Mouse (Mus musculus) liver, embryonic 14.5 days (tissue): ENCODE results near the gene Rock2. TPM values are rescaled to one million over a fixed set of nuclear protein-coding genes. Genes with fewer than 3 reads are reported as not detected.

Source experiments
- ATAC-seq: fragments of 200-750 bp; cut with Nextera tagmentation; 2 replicates; pipeline ENCODE4 v1.8.0; 2017; ENCODE audit warnings: moderate number of reproducible peaks, mild to moderate bottlenecking, moderate library complexity; ENCODE audit not compliant: insufficient read depth
- DNase-seq, 3 experiments: peaks; one replicate each; pipeline ENCODE4 v3.0.0-alpha.2; 2012 to 2013; ENCODE audit warnings: low read depth in 3 of 3, low spot score in 3 of 3
- H3K27ac ChIP-seq: fragments of 300-500 bp; sonication (generic); 2 replicates; pipeline ENCODE4 v1.5.1; 2014; ENCODE audit warnings: moderate library complexity, mild to moderate bottlenecking, control low read depth, inconsistent platforms
- H3K27me3 ChIP-seq: fragments of 300-500 bp; sonication (generic); 2 replicates; pipeline ENCODE4 v1.6.1; 2014; ENCODE audit warnings: mild to moderate bottlenecking, low read length, moderate library complexity; ENCODE audit not compliant: control insufficient read depth, insufficient read depth
- H3K36me3 ChIP-seq: fragments of 300-500 bp; sonication (generic); replicated peaks from 2 replicates; pipeline ENCODE4 v1.6.1; 2014; ENCODE audit warnings: low read depth; ENCODE audit not compliant: control insufficient read depth, insufficient read depth
- H3K4me1 ChIP-seq, 2 experiments: fragments of 200-500 bp in 1 of 2; fragments of 300-500 bp in 1 of 2; sonication (generic) in 1 of 2; replicated peaks; 2 replicates each; pipeline ENCODE4 v1.6.1; 2012 to 2014; ENCODE audit warnings: antibody characterized with exemption in 1 of 2, inconsistent platforms in 1 of 2, low read length in 1 of 2; ENCODE audit not compliant: control insufficient read depth in 2 of 2, insufficient read depth in 2 of 2
- H3K4me2 ChIP-seq: fragments of 300-500 bp; sonication (generic); 2 replicates; pipeline ENCODE4 v1.6.1; 2014; ENCODE audit warnings: low read depth, mild to moderate bottlenecking, control low read depth, moderate library complexity
- H3K4me3 ChIP-seq, 2 experiments: fragments of 200-500 bp in 1 of 2; fragments of 300-500 bp in 1 of 2; sonication (generic) in 1 of 2; 2 replicates each; pipeline ENCODE4 v1.5.1; 2012 to 2014; ENCODE audit warnings: low read depth in 2 of 2, low read length in 2 of 2, mild to moderate bottlenecking in 2 of 2, control low read depth in 1 of 2, inconsistent platforms in 1 of 2, moderate library complexity in 1 of 2; ENCODE audit not compliant: insufficient read depth in 1 of 2
- H3K9ac ChIP-seq: fragments of 300-500 bp; sonication (generic); replicated peaks from 2 replicates; pipeline ENCODE4 v1.6.1; 2014; ENCODE audit warnings: mild to moderate bottlenecking, control low read depth, moderate library complexity
- H3K9me3 ChIP-seq: fragments of 300-500 bp; sonication (generic); 2 replicates; pipeline ENCODE4 v1.6.1; 2016; ENCODE audit warnings: low read length, mixed read lengths; ENCODE audit not compliant: control insufficient read depth
- CTCF ChIP-seq: IDR thresholded peaks from 2 replicates; pipeline ENCODE4 v1.5.1; 2016; ENCODE audit warnings: antibody characterized with exemption, low read depth, control low read depth
- EP300 ChIP-seq: IDR thresholded peaks from 2 replicates; pipeline ENCODE4 v1.6.1; 2016; ENCODE audit warnings: antibody characterized with exemption, low read depth
- WGBS: fragments of 180-500 bp; shearing (Covaris S2); extraction: QIAGEN DNeasy Blood & Tissue Kit; methylation state at CpG from one replicate; pipeline ENCODE4 v1.1.7; 2014; ENCODE audit not compliant: insufficient replicate concordance; 5-methylcytosine and 5-hydroxymethylcytosine counted together
- polyA plus RNA-seq, 2 experiments: library from polyadenylated mRNA; depleted of rRNA in 1 of 2; stranded (reverse) in 1 of 2; unstranded in 1 of 2; fragments of >200 nt; fragmentation: Nextera tagmentation in 1 of 2; extraction: Ambion mirVana in 1 of 2; gene quantifications; 2 replicates each; pipeline versions ENCODE4 v1.2.1 to v1.2.3; 2012 to 2014

Gene Rock2
- polyA plus RNA-seq, 2 experiments = 5.1 to 5.7 TPM

GRCm38 (mm10) chr12:16999146-16999545, 104.5 kb downstream of the Rock2 start:
- WGBS = 8% methylated on average over 10 of the region's 10 CpGs
- H3K36me3 ChIP-seq = no peaks in the 10 kb centered on the region
- H3K4me3 ChIP-seq = peak overlapping the region; percentile 60 to 71
- H3K9ac ChIP-seq = peak overlapping the region; percentile 68
- TF ChIP-seq CTCF (no peak), EP300 (no peak)
- H3K4me2 ChIP-seq = peak overlapping the region; percentile 82
- ATAC-seq (no peak), DNase-seq (no peak)
- H3K9me3 ChIP-seq = no peaks in the 10 kb centered on the region
- no peak overlapping the region for H3K27ac ChIP-seq
- H3K27me3 ChIP-seq = peaks cover 4% of the 10 kb centered on the region
- peaks cover 12 to 28% of the 10 kb centered on the region in 2 experiments for H3K4me1 ChIP-seq

DNA sequence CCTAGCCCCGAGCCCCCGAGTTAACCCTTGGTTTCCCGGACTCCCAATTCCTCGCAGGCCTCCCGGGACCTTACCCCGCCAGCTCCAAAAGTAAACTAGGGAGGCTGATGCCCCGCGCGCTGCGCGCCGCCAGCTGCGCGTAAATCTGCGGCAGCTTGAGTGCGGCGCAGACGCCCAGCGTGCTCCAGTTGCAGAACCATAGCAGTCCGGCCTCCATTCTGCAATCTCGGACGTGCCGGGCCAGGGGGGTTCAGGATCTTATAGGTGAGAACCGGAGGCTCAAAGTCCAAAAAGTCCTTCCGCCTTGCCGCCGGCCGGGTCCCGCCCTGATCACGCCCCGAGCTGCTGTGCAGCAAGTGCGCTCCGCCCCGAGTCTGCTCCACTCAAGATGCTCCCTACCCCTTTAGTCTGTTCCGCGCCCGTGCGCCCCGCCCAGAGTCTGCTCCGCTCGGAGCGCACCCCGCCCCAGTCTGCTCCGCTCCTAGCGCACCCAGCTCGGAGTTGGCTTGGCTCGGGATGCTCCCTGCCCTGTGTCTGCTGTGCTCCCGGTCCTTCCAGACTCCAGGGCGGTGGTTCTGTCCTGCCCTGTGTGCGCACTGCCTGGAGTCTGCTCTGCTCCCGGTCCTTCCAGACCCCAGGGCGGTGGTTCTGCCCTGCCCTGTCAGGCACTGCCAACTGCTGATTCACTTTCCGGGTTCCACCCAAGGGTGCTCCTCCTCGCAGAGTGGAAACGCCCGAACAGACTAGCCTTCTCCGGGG, 105.2 kb downstream of the Rock2 start, which contains the start of gene Pqlc3:
Gene Pqlc3, minus strand, starts transcription at position 670 of the 759 bp plus-strand sequence.
- peaks cover 4% of the 10 kb centered on the region for H3K27me3 ChIP-seq
- no peaks in the 10 kb centered on the region for H3K36me3 ChIP-seq
- under 1% methylated on average over 57 of the region's 57 CpGs for WGBS
- DNase-seq = peak; percentile 78 to 80 (median 80)
- no peaks in the 10 kb centered on the region for H3K9me3 ChIP-seq
- H3K4me1 ChIP-seq = peaks cover 12 to 25% of the 10 kb centered on the region in 2 experiments
- H3K4me3 ChIP-seq = peak within 1 kb of the TSS; percentile 60 to 71
- H3K4me2 ChIP-seq = peak within 1 kb of the TSS; percentile 82
- peak within 1 kb of the TSS; percentile 60 for H3K27ac ChIP-seq
- TF ChIP-seq CTCF = 0 out of 2 replicates have a peak, but pooled peaks have one; percentile 1
- TF ChIP-seq EP300 = no peak
- H3K9ac ChIP-seq = peak within 1 kb of the TSS; percentile 68
- peak; percentile 98 for ATAC-seq

- peak overlapping the region; percentile 82 for H3K4me2 ChIP-seq
- ATAC-seq (no peak), DNase-seq (no peak)
- no peak overlapping the region for H3K4me3 ChIP-seq
- H3K9ac ChIP-seq = no peak overlapping the region
- H3K27ac ChIP-seq = no peak overlapping the region
- TF ChIP-seq EP300 = no peak
- TF ChIP-seq CTCF = no peak
- H3K4me1 ChIP-seq = peaks cover 12 to 25% of the 10 kb centered on the region in 2 experiments
- no peaks in the 10 kb centered on the region for H3K9me3 ChIP-seq
- WGBS = 45% methylated on average over 6 of the region's 6 CpGs
- H3K36me3 ChIP-seq = no peaks in the 10 kb centered on the region
- peaks cover 4% of the 10 kb centered on the region for H3K27me3 ChIP-seq
Measured at GRCm38 (mm10) chr12:17000628-17001027, 105.9 kb downstream of the Rock2 start.

- H3K9me3 ChIP-seq = no peaks in the 10 kb centered on the region
- TF ChIP-seq EP300 (no peak), CTCF (no peak)
- DNase-seq (no peak), ATAC-seq (no peak)
- H3K27ac ChIP-seq = no peak overlapping the region
- no peaks in the 10 kb centered on the region for H3K36me3 ChIP-seq
- 47% methylated on average over 4 of the region's 4 CpGs for WGBS
- H3K4me3 ChIP-seq = no peak overlapping the region
- H3K9ac ChIP-seq = no peak overlapping the region
- peaks cover 4% of the 10 kb centered on the region for H3K27me3 ChIP-seq
- H3K4me2 ChIP-seq = peak overlapping the region; percentile 5; the same call in 1 of the 2 replicates
- peaks cover 12 to 25% of the 10 kb centered on the region in 2 experiments for H3K4me1 ChIP-seq
Measured at GRCm38 (mm10) chr12:17001211-17001610, 106.5 kb downstream of the Rock2 start.

DNA sequence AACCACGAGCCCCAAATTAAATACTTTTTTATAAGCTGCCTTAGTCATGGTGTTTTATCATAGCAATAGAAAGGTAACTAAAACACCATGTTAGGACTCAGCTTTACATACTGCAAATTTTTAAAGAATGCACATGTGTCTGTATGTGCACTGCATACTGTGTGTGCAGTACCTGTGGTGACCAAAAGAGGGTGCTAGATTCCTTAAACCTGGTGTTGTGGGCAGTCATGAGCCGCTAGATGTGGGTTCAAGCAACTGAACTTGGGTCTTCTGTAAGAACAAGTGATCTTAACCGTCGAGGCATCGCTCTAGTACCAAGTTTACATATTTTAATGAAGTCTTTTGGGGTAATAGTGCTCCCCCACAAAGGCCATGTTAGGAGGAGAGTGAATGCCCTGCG, 114.8 kb downstream of the Rock2 start:
- Histone ChIP-seq H3K4me1 (no peaks in the 10 kb centered on the region), H3K27me3 (no peaks in the 10 kb centered on the region), H3K4me3 (no peak overlapping the region), H3K9me3 (no peaks in the 10 kb centered on the region), H3K27ac (no peak overlapping the region), H3K4me2 (no peak overlapping the region), H3K9ac (no peak overlapping the region), H3K36me3 (no peaks in the 10 kb centered on the region)
- WGBS = 75% methylated on average over 6 of the region's 6 CpGs
- DNase-seq = no peak
- ATAC-seq = no peak
- TF ChIP-seq EP300 (no peak), CTCF (peak; percentile 51)
